Comparison of ENCODE assay signal across 8 mouse cellular contexts in the genomic region with DNA sequence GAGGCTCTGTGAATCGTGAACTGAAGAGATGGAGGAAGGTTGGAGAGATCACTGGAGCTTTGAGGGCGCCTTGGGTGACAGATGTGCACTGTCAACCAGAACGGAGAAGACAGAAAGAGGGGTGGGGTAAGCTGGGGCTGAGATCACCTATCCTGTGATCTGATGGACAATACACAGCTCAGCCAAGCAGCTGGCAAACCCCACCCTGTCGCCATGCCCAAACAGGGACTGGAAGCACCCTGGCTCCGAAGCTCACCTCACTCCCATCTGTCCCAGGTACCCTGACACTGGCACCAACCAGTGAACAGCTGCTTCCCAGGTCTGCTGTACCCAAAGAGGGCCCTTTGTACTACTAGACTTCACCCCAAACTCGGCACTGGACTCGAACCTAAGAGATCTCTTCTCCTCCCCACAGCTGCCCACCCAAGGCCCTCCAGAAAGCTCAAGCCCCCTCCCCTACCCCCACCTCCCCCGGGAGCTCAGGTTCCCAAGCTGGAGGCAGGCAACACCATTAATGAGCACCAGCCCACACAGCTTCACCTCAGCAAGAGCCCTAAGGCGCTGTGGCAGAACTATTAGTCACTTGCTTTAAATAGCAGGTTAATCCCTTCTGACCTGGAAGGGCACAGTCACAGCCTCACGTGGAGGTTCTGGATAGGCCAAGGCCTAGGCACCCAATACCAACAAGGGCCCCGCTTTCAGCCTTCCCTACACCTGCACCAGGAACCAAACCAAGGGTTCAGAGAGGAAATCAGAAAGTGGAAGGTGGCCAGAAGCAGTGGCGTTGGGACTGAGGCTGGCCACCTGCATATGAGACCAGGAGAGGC. TPM values are rescaled to one million over a fixed set of nuclear protein-coding genes. Genes with fewer than 3 reads are reported as not detected.
DNase-seq lines count a peak whose midpoint lies in the region; ATAC-seq and TF ChIP-seq lines count a peak whose summit lies in the region.

No protein-coding gene starts in this region.

- no peak overlapping the region for H3K27ac ChIP-seq in lung, embryonic 15.5 days
- H3K27ac ChIP-seq in intestine, postnatal 0 days (ENCODE audit: low read depth, low read length), result no peak overlapping the region; the same call in 1 of the 2 replicates
- H3K27ac ChIP-seq in midbrain, embryonic 15.5 days, result no peak overlapping the region

- H3K27me3 ChIP-seq in lung, embryonic 15.5 days, result no peaks in the 10 kb centered on the region
- H3K27me3 ChIP-seq in intestine, postnatal 0 days (replicated peaks; ENCODE audit: control insufficient read depth, insufficient read depth, low read length), result no peaks in the 10 kb centered on the region
- H3K27me3 ChIP-seq in midbrain, embryonic 15.5 days (replicated peaks), result no peaks in the 10 kb centered on the region

- no peak for TF ChIP-seq CTCF in intestine, postnatal 0 days (IDR thresholded peaks at IDR 0.05; ENCODE audit: low read depth)

- peak overlapping the region; percentile 82 for H3K4me3 ChIP-seq in lung, embryonic 15.5 days
- no peak overlapping the region for H3K4me3 ChIP-seq in intestine, postnatal 0 days (ENCODE audit: low read depth, low read length)
- peak overlapping the region; percentile 53; the same call in 1 of the 2 replicates for H3K4me3 ChIP-seq in midbrain, embryonic 15.5 days

- no peak for ATAC-seq in lung, embryonic 15.5 days (ENCODE audit: borderline replicate concordance, extremely low read depth, low FRiP score, low TSS enrichment)
- ATAC-seq in intestine, postnatal 0 days, result no peak; the same call in 1 of the 2 replicates
- ATAC-seq in midbrain, embryonic 15.5 days (replicated peaks), result no peak
- ATAC-seq in megakaryocyte-erythroid progenitor cell, adult 5-6 weeks (replicated peaks; ENCODE audit: low FRiP score, low TSS enrichment, poor library complexity, severe bottlenecking), result no peak

- H3K9me3 ChIP-seq in lung, embryonic 15.5 days, result no peaks in the 10 kb centered on the region
- no peaks in the 10 kb centered on the region for H3K9me3 ChIP-seq in intestine, postnatal 0 days (ENCODE audit: control insufficient read depth)
- H3K9me3 ChIP-seq in midbrain, embryonic 15.5 days, result no peaks in the 10 kb centered on the region

- H3K4me1 ChIP-seq in lung, embryonic 15.5 days, result peaks cover 25% of the 10 kb centered on the region
- 0 out of 2 replicates have a peak, but pooled peaks cover 2% of the 10 kb centered on the region for H3K4me1 ChIP-seq in intestine, postnatal 0 days (replicated peaks; ENCODE audit: control insufficient read depth, insufficient read depth, low read length)
- peaks cover 10% of the 10 kb centered on the region for H3K4me1 ChIP-seq in midbrain, embryonic 15.5 days

- WGBS in lung, embryonic 15.5 days, result 45% methylated on average over 12 of the region's 12 CpGs
- WGBS in intestine, postnatal 0 days, result 65% methylated on average over 12 of the region's 12 CpGs
- WGBS in midbrain, embryonic 15.5 days, result 53% methylated on average over 12 of the region's 12 CpGs

- H3K4me2 ChIP-seq in lung, embryonic 15.5 days, result peak overlapping the region; percentile 82
- H3K4me2 ChIP-seq in intestine, postnatal 0 days (replicated peaks; ENCODE audit: low read depth), result peak overlapping the region; percentile 83
- peak overlapping the region; percentile 93 for H3K4me2 ChIP-seq in midbrain, embryonic 15.5 days

- DNase-seq in lung, postnatal 4 days, result no peak
- DNase-seq in gastrocnemius, adult 8-10 months (ENCODE audit: low spot score in 2 of 2), result peak; percentile 41 to 59
- DNase-seq in right cerebral cortex, postnatal 25 days, result no peak
- no peak for DNase-seq in right cerebral cortex, postnatal 4 days

- H3K36me3 ChIP-seq in lung, embryonic 15.5 days, result peaks cover 26% of the 10 kb centered on the region
- peaks cover 29% of the 10 kb centered on the region for H3K36me3 ChIP-seq in intestine, postnatal 0 days (ENCODE audit: control insufficient read depth, insufficient read depth)
- H3K36me3 ChIP-seq in midbrain, embryonic 15.5 days (replicated peaks), result no peaks in the 10 kb centered on the region

- H3K9ac ChIP-seq in lung, embryonic 15.5 days, result peak overlapping the region; percentile 77; the same call in 1 of the 2 replicates
- H3K9ac ChIP-seq in intestine, postnatal 0 days (ENCODE audit: low read depth, low read length), result no peak overlapping the region
- H3K9ac ChIP-seq in midbrain, embryonic 15.5 days, result no peak overlapping the region

RNA-seq across cellular contexts. Expression of a gene that starts 1.6 kb away (rescaled TPM):
- 359 and 369 TPM in 2 replicates for polyA plus RNA-seq in lung, embryonic 15.5 days (2015; fragmentation: Nextera tagmentation; extraction: Ambion mirVana)
- total RNA-seq in gastrocnemius, adult 8-10 months (2022), result 10 to 100 TPM; 34.6 to 45.1 (median 38.6) TPM
- polyA plus RNA-seq in intestine, postnatal 0 days (2015; fragmentation: Nextera tagmentation; extraction: Ambion mirVana), result 217 and 219 TPM in 2 replicates
- polyA plus RNA-seq in midbrain, embryonic 15.5 days (2015; fragmentation: Nextera tagmentation; extraction: Ambion mirVana), result 113 and 150 TPM in 2 replicates
- total RNA-seq in megakaryocyte-erythroid progenitor cell, adult 5-6 weeks (2014; fragmentation: Nextera tagmentation), result 5.3 and 13.3 TPM in 2 replicates
- 6.2 and 9.7 TPM in 2 replicates for total RNA-seq in megakaryocyte-erythroid progenitor cell, adult 5-6 weeks (2017)

RNA-seq across cellular contexts. Expression of a gene that starts 16.4 kb away (rescaled TPM):
- 1.6 and 3.0 TPM in 2 replicates for polyA plus RNA-seq in lung, embryonic 15.5 days (2015; fragmentation: Nextera tagmentation; extraction: Ambion mirVana)
- under 1 TPM; 0.15 to 0.72 (median 0.29) TPM for total RNA-seq in gastrocnemius, adult 8-10 months (2022)
- polyA plus RNA-seq in intestine, postnatal 0 days (2015; fragmentation: Nextera tagmentation; extraction: Ambion mirVana), result 0.25 and 0.48 TPM in 2 replicates
- 1.6 and 2.0 TPM in 2 replicates for polyA plus RNA-seq in midbrain, embryonic 15.5 days (2015; fragmentation: Nextera tagmentation; extraction: Ambion mirVana)
- total RNA-seq in megakaryocyte-erythroid progenitor cell, adult 5-6 weeks (2014; fragmentation: Nextera tagmentation), result not detected in 2 replicates
- total RNA-seq in megakaryocyte-erythroid progenitor cell, adult 5-6 weeks (2017), result not detected in 2 replicates

Comparison
In these comparisons a context has a peak if more than half of its experiments do, and no peak if none do; other contexts are left out.
1. DNase-seq: peak in gastrocnemius, adult 8-10 months (2 of 2); none in lung, postnatal 4 days (0 of 2), right cerebral cortex, postnatal 25 days (single experiment) and right cerebral cortex, postnatal 4 days (single experiment).
2. Peak in every context shown above with its lines, with median percentiles within 50 percentile points of each other: H3K4me2 ChIP-seq.